Mouse (Mus musculus) lung, adult 2 months (tissue): Measurements from ENCODE around the gene Chrm1.

ENCODE experiments used
- CTCF ChIP-seq: fragments of 200-500 bp; IDR thresholded peaks from 2 replicates; pipeline ENCODE4 v1.5.1; 2011; ENCODE audit warnings: mild to moderate bottlenecking, low read length, control low read depth; ENCODE audit not compliant: insufficient read depth
- POLR2A ChIP-seq: fragments of 200-500 bp; IDR thresholded peaks from 2 replicates; pipeline ENCODE4 v1.6.1; 2011; ENCODE audit warnings: low read depth, mild to moderate bottlenecking, control low read depth, low read length, borderline replicate concordance; ENCODE audit errors: extremely low read depth

DNA sequence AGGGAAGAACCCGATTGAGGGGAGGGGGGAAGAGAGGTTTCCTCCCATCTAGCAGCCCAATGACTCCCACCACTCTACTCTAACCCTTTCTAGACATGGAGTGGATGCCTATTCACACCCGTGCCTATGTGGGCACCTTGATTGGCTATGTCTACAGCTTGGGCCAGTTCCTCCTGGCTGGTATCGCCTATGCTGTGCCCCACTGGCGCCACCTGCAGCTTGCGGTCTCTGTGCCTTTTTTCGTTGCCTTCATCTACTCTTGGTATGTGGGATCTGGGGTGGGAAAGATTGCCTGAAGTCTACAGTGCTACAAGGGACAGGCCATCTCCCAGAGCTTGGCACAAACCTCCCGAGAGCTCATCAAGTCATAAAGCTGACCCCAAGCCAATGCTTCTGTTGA is 42.5 kb upstream of the Chrm1 start:
- TF ChIP-seq POLR2A: no peak
- no peak for TF ChIP-seq CTCF
